Mouse (Mus musculus): ENCODE measurements around the gene Pla2g2f.

DNA sequence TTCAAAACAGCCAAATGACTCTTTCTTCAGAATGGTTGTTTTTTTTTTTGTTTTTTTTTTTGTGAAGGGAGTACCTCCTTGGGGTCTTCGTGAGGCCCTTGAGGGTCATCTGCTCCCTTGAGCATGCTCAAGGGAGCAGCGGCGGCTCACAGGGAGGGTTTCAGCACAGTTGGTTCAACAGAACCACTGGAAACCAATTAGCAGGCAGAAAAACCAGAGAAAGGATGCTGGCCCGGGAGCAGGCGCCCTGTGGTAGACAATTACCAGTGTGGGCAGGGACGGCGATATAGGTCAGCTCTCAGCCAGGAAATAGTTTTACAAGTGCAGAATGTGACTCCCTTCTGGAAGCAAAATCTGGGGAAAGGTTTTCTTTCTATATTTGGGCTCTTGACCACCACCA, 53.8 kb downstream of the Pla2g2f start:
- TF ChIP-seq POLR2A (IDR thresholded peaks at IDR 0.05; ENCODE audit: borderline replicate concordance, insufficient read depth, low read length) (no peak), CTCF (IDR thresholded peaks at IDR 0.05; ENCODE audit: borderline replicate concordance, insufficient read depth, low read depth, low read length) (no peak)
